Mouse (Mus musculus): Measurements from ENCODE around the gene Fcho1. TPM values are rescaled to one million over a fixed set of nuclear protein-coding genes. Genes with fewer than 3 reads are reported as not detected.
"Not testable (repeated sequence)": the region's sequence is repeated elsewhere in the genome, so short reads cannot be mapped to it uniquely, and the experiment has no call there.

Fcho1 gene
- polyA plus RNA-seq, 1 experiment from 2014 or later: 16.7 TPM

- ATAC-seq: peak; percentile 18; the same call in 1 of the 2 replicates
- H3K27ac ChIP-seq (ENCODE audit: low read depth): no peak overlapping the region
- H3K4me3 ChIP-seq (ENCODE audit: low read depth, low read length): no peak overlapping the region
- H3K9ac ChIP-seq (replicated peaks): no peak overlapping the region
- peaks cover 7% of the 10 kb centered on the region for H3K4me1 ChIP-seq (ENCODE audit: insufficient read depth)
- H3K36me3 ChIP-seq (replicated peaks; ENCODE audit: insufficient read depth, low read length): peaks cover 4% of the 10 kb centered on the region; the same call in 1 of the 2 replicates
- peak overlapping the region; percentile 54; the same call in 1 of the 2 replicates for H3K4me2 ChIP-seq (ENCODE audit: low read depth, low read length)
- H3K27me3 ChIP-seq (ENCODE audit: insufficient read depth, low read length): 0 out of 2 replicates have a peak, but pooled peaks cover 3% of the 10 kb centered on the region
- no peak for DNase-seq
- 58% methylated on average over 25 of the region's 25 CpGs for WGBS (ENCODE audit: insufficient replicate concordance)
- TF ChIP-seq CTCF (IDR thresholded peaks at IDR 0.05; ENCODE audit: low read depth): no peak
- TF ChIP-seq EP300 (IDR thresholded peaks at IDR 0.05; ENCODE audit: low read depth): no peak
- no peaks in the 10 kb centered on the region for H3K9me3 ChIP-seq (ENCODE audit: low read length)
Measured at GRCm38 (mm10) chr8:71709134-71709799, 16.2 kb downstream of the Fcho1 start.

DNA sequence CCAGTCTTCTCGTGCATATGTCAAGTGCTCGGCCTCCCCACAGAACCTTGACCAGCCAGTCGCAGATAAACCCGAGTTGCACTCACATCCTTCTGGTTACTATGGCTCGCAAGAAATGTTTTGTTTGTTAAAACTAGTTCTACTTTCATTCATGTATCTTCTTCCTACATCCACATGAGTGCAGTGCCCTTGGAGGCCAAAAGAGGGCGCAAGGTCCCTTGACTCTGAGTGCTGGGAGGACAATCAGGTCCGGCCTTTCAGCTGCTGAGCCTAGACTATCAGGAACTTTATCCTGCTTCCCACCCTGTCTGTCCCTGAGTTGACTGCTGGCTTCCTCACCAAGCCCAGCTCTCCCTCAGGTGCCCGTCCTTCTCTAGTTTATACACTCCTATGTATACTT, 17.6 kb downstream of the Fcho1 start:
- no peak for ATAC-seq
- DNase-seq: peak; percentile 79
- Histone ChIP-seq H3K4me3 (ENCODE audit: low read depth, low read length) (no peak overlapping the region), H3K9ac (replicated peaks) (no peak overlapping the region), H3K4me1 (ENCODE audit: insufficient read depth) (peaks cover 10% of the 10 kb centered on the region), H3K36me3 (replicated peaks; ENCODE audit: insufficient read depth, low read length) (peaks cover 4% of the 10 kb centered on the region; the same call in 1 of the 2 replicates), H3K4me2 (ENCODE audit: low read depth, low read length) (no peak overlapping the region), H3K27ac (ENCODE audit: low read depth) (no peak overlapping the region), H3K27me3 (ENCODE audit: insufficient read depth, low read length) (0 out of 2 replicates have a peak, but pooled peaks cover 3% of the 10 kb centered on the region), H3K9me3 (ENCODE audit: low read length) (no peaks in the 10 kb centered on the region)
- WGBS (ENCODE audit: insufficient replicate concordance): 44% methylated on average over 8 of the region's 8 CpGs
- peak; percentile 91 for TF ChIP-seq CTCF (IDR thresholded peaks at IDR 0.05; ENCODE audit: low read depth)
- TF ChIP-seq EP300 (IDR thresholded peaks at IDR 0.05; ENCODE audit: low read depth): no peak

GRCm38 (mm10) chr8:71703400-71703799, 22.1 kb downstream of the Fcho1 start:
- peaks cover 22% of the 10 kb centered on the region for H3K4me1 ChIP-seq (ENCODE audit: insufficient read depth)
- peak; percentile 70 for ATAC-seq
- H3K9ac ChIP-seq (replicated peaks): peak overlapping the region; percentile 57
- H3K27ac ChIP-seq (ENCODE audit: low read depth): peak overlapping the region; percentile 78
- not testable (repeated sequence) for DNase-seq; H3K36me3 ChIP-seq (replicated peaks; ENCODE audit: insufficient read depth, low read length); H3K9me3 ChIP-seq (ENCODE audit: low read length)
- peak overlapping the region; percentile 72; the same call in 1 of the 2 replicates for H3K4me2 ChIP-seq (ENCODE audit: low read depth, low read length)
- peaks cover 24% of the 10 kb centered on the region for H3K27me3 ChIP-seq (ENCODE audit: insufficient read depth, low read length)
- H3K4me3 ChIP-seq (ENCODE audit: low read depth, low read length): peak overlapping the region; percentile 43

GRCm38 (mm10) chr8:71702923-71703322, 22.6 kb downstream of the Fcho1 start:
- Histone ChIP-seq H3K36me3 (replicated peaks; ENCODE audit: insufficient read depth, low read length) (no peaks in the 10 kb centered on the region), H3K27me3 (ENCODE audit: insufficient read depth, low read length) (peaks cover 24% of the 10 kb centered on the region), H3K4me2 (ENCODE audit: low read depth, low read length) (peak overlapping the region; percentile 72), H3K9ac (replicated peaks) (peak overlapping the region; percentile 57), H3K9me3 (ENCODE audit: low read length) (no peaks in the 10 kb centered on the region), H3K4me3 (ENCODE audit: low read depth, low read length) (peak overlapping the region; percentile 43), H3K4me1 (ENCODE audit: insufficient read depth) (peaks cover 22% of the 10 kb centered on the region), H3K27ac (ENCODE audit: low read depth) (peak overlapping the region; percentile 78)
- TF ChIP-seq CTCF (IDR thresholded peaks at IDR 0.05; ENCODE audit: low read depth) (peak; percentile 30), EP300 (IDR thresholded peaks at IDR 0.05; ENCODE audit: low read depth) (peak; percentile 55)
- 50% methylated on average over 3 of the region's 3 CpGs for WGBS (ENCODE audit: insufficient replicate concordance)
- DNase-seq (peak; percentile 60), ATAC-seq (peak; percentile 94)

DNA sequence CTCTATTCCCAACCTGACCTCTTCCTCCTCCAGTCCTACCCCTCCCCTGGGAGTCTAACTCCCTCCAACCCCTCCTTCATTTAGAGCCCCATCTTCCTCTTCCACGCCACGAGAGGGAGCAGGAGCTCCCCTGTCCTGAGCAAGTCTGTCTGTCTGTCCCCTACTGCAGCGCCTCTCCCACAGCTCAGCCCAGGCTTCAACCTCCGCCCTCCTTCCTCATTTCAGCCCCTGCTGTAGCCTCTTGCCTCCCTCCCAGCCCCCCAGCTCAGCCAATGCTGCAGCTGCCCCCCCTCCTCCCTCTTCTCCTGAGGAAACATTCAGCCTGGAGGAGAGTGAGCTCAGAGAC, 23.5 kb downstream of the Fcho1 start:
- no peak overlapping the region for H3K27ac ChIP-seq (ENCODE audit: low read depth)
- H3K36me3 ChIP-seq (replicated peaks; ENCODE audit: insufficient read depth, low read length): no peaks in the 10 kb centered on the region
- H3K4me1 ChIP-seq (ENCODE audit: insufficient read depth): peaks cover 22% of the 10 kb centered on the region
- H3K9me3 ChIP-seq (ENCODE audit: low read length): no peaks in the 10 kb centered on the region
- ATAC-seq (peak; percentile 15; the same call in 1 of the 2 replicates), DNase-seq (no peak)
- H3K4me2 ChIP-seq (ENCODE audit: low read depth, low read length): peak overlapping the region; percentile 72
- 21% methylated on average over 4 of the region's 4 CpGs for WGBS (ENCODE audit: insufficient replicate concordance)
- H3K27me3 ChIP-seq (ENCODE audit: insufficient read depth, low read length): peaks cover 24% of the 10 kb centered on the region
- peak overlapping the region; percentile 57 for H3K9ac ChIP-seq (replicated peaks)
- peak overlapping the region; percentile 43 for H3K4me3 ChIP-seq (ENCODE audit: low read depth, low read length)
- TF ChIP-seq CTCF (IDR thresholded peaks at IDR 0.05; ENCODE audit: low read depth) (peak; percentile 64), EP300 (IDR thresholded peaks at IDR 0.05; ENCODE audit: low read depth) (no peak)

GRCm38 (mm10) chr8:71701414-71702086, 24.0 kb downstream of the Fcho1 start, which contains the start of gene B3gnt3:
Gene B3gnt3 (minus strand): TSS chr8:71701789.
- WGBS (ENCODE audit: insufficient replicate concordance): 9% methylated on average over 31 of the region's 34 CpGs
- DNase-seq (no peak), ATAC-seq (no peak)
- H3K36me3 ChIP-seq (replicated peaks; ENCODE audit: insufficient read depth, low read length): no peaks in the 10 kb centered on the region
- TF ChIP-seq EP300 (IDR thresholded peaks at IDR 0.05; ENCODE audit: low read depth) (no peak), CTCF (IDR thresholded peaks at IDR 0.05; ENCODE audit: low read depth) (no peak)
- H3K4me2 ChIP-seq (ENCODE audit: low read depth, low read length): peak within 1 kb of the TSS; percentile 72
- H3K4me3 ChIP-seq (ENCODE audit: low read depth, low read length): peak within 1 kb of the TSS; percentile 43
- H3K4me1 ChIP-seq (ENCODE audit: insufficient read depth): peaks cover 22% of the 10 kb centered on the region
- H3K27ac ChIP-seq (ENCODE audit: low read depth): peak within 1 kb of the TSS; percentile 78
- peaks cover 24% of the 10 kb centered on the region for H3K27me3 ChIP-seq (ENCODE audit: insufficient read depth, low read length)
- H3K9me3 ChIP-seq (ENCODE audit: low read length): no peaks in the 10 kb centered on the region
- peak within 1 kb of the TSS; percentile 57 for H3K9ac ChIP-seq (replicated peaks)
